Mouse (Mus musculus) limb, embryonic 15.5 days (tissue): ENCODE results near the gene Stra8. TPM values are rescaled to one million over a fixed set of nuclear protein-coding genes. Genes with fewer than 3 reads are reported as not detected.

Experiments used
- ATAC-seq: fragments of 200-750 bp; cut with Nextera tagmentation; 2 replicates; pipeline ENCODE4 v1.8.0; 2017; ENCODE audit warnings: low read depth, moderate TSS enrichment; ENCODE audit not compliant: insufficient number of reproducible peaks, low FRiP score, low TSS enrichment
- H3K27ac ChIP-seq: fragments of 300-500 bp; sonication (generic); 2 replicates; pipeline ENCODE4 v1.5.1; 2015; ENCODE audit warnings: moderate library complexity, mild to moderate bottlenecking, inconsistent platforms
- H3K27me3 ChIP-seq: fragments of 300-500 bp; sonication (generic); 2 replicates; pipeline ENCODE4 v1.6.1; 2015; ENCODE audit warnings: inconsistent platforms
- H3K36me3 ChIP-seq: fragments of 300-500 bp; sonication (generic); 2 replicates; pipeline ENCODE4 v1.6.1; 2015; ENCODE audit warnings: inconsistent platforms
- H3K4me1 ChIP-seq: fragments of 300-500 bp; sonication (generic); 2 replicates; pipeline ENCODE4 v1.6.1; 2015; ENCODE audit warnings: inconsistent platforms
- H3K4me2 ChIP-seq: fragments of 300-500 bp; sonication (generic); 2 replicates; pipeline ENCODE4 v1.6.1; 2015; ENCODE audit warnings: mild to moderate bottlenecking, inconsistent platforms
- H3K4me3 ChIP-seq: fragments of 300-500 bp; sonication (generic); 2 replicates; pipeline ENCODE4 v1.5.1; 2015; ENCODE audit warnings: mild to moderate bottlenecking, inconsistent platforms
- H3K9ac ChIP-seq: fragments of 300-500 bp; sonication (generic); 2 replicates; pipeline ENCODE4 v1.6.1; 2015; ENCODE audit warnings: inconsistent platforms
- H3K9me3 ChIP-seq: fragments of 300-500 bp; sonication (generic); 2 replicates; pipeline ENCODE4 v1.6.1; 2016; ENCODE audit warnings: inconsistent platforms
- WGBS: fragments of 180-500 bp; shearing (Covaris S2); methylation state at CpG from one replicate; pipeline ENCODE4 v1.1.7; 2015; 5-methylcytosine and 5-hydroxymethylcytosine counted together
- polyA plus RNA-seq: library from polyadenylated mRNA; unstranded; fragments of >200 nt; fragmentation: Nextera tagmentation; extraction: Ambion mirVana; gene quantifications from 2 replicates; pipeline ENCODE4 v1.2.1, GENCODE M21; 2015

The Stra8 gene
- polyA plus RNA-seq, 1 experiment from 2014 or later, result not detected

- peaks cover 35% of the 10 kb centered on the region for H3K36me3 ChIP-seq
- ATAC-seq, result no peak
- WGBS, result 61% methylated on average over 6 of the region's 6 CpGs
Measured at GRCm38 (mm10) chr6:34879911-34880475, 40.0 kb upstream of the Stra8 start.

GRCm38 (mm10) chr6:34884724-34885123, 35.2 kb upstream of the Stra8 start:
- Histone ChIP-seq H3K27ac (no peak overlapping the region), H3K4me2 (no peak overlapping the region), H3K36me3 (peaks cover 71% of the 10 kb centered on the region), H3K4me1 (no peaks in the 10 kb centered on the region), H3K9me3 (no peaks in the 10 kb centered on the region), H3K9ac (no peak overlapping the region), H3K4me3 (no peak overlapping the region), H3K27me3 (no peaks in the 10 kb centered on the region)
- no peak for ATAC-seq
- whole genome bisulfite sequencing, result 81% methylated on average over 7 of the region's 7 CpGs

More at GRCm38 (mm10) chr6:34879911-34880475, 40.0 kb upstream of the Stra8 start:
- peaks cover 24% of the 10 kb centered on the region for H3K4me1 ChIP-seq
- H3K27ac ChIP-seq, result no peak overlapping the region
- no peak overlapping the region for H3K4me3 ChIP-seq
- no peaks in the 10 kb centered on the region for H3K27me3 ChIP-seq
- H3K9me3 ChIP-seq, result no peaks in the 10 kb centered on the region
- H3K4me2 ChIP-seq, result no peak overlapping the region
- H3K9ac ChIP-seq, result no peak overlapping the region

- 0 out of 2 replicates have a peak, but pooled peaks have one; percentile 65 for ATAC-seq
- Histone ChIP-seq H3K27ac (no peak overlapping the region; the same call in 1 of the 2 replicates), H3K4me2 (no peak overlapping the region), H3K4me1 (no peaks in the 10 kb centered on the region), H3K36me3 (peaks cover 81% of the 10 kb centered on the region), H3K27me3 (no peaks in the 10 kb centered on the region), H3K9ac (no peak overlapping the region), H3K9me3 (no peaks in the 10 kb centered on the region), H3K4me3 (no peak overlapping the region)
- WGBS, result 81% methylated on average over 6 of the region's 6 CpGs
Measured at GRCm38 (mm10) chr6:34887131-34887850, 32.7 kb upstream of the Stra8 start.

GRCm38 (mm10) chr6:34889185-34889584, 30.8 kb upstream of the Stra8 start:
- Histone ChIP-seq H3K4me2 (no peak overlapping the region), H3K4me3 (no peak overlapping the region), H3K27ac (no peak overlapping the region), H3K4me1 (no peaks in the 10 kb centered on the region), H3K27me3 (no peaks in the 10 kb centered on the region), H3K9me3 (no peaks in the 10 kb centered on the region), H3K9ac (no peak overlapping the region), H3K36me3 (peaks cover 87% of the 10 kb centered on the region)
- 78% methylated on average over 4 of the region's 4 CpGs for WGBS
- ATAC-seq, result no peak

GRCm38 (mm10) chr6:34895569-34895968, 24.4 kb upstream of the Stra8 start:
- Histone ChIP-seq H3K27me3 (no peaks in the 10 kb centered on the region), H3K9ac (no peak overlapping the region), H3K27ac (no peak overlapping the region), H3K36me3 (peaks cover 85% of the 10 kb centered on the region), H3K9me3 (no peaks in the 10 kb centered on the region), H3K4me2 (no peak overlapping the region), H3K4me3 (no peak overlapping the region), H3K4me1 (no peaks in the 10 kb centered on the region)
- no peak for ATAC-seq
- WGBS, result 88% methylated on average over 7 of the region's 7 CpGs

- 60% methylated on average over 16 of the region's 16 CpGs for WGBS
Measured at GRCm38 (mm10) chr6:34896168-34896780, 23.7 kb upstream of the Stra8 start.

GRCm38 (mm10) chr6:34899127-34899526, 20.8 kb upstream of the Stra8 start:
- Histone ChIP-seq H3K27ac (no peak overlapping the region), H3K4me3 (no peak overlapping the region), H3K9ac (no peak overlapping the region), H3K9me3 (no peaks in the 10 kb centered on the region), H3K4me2 (no peak overlapping the region), H3K36me3 (peaks cover 80% of the 10 kb centered on the region), H3K27me3 (no peaks in the 10 kb centered on the region), H3K4me1 (no peaks in the 10 kb centered on the region)
- WGBS, result 92% methylated on average over 2 of the region's 2 CpGs
- ATAC-seq, result no peak

More at GRCm38 (mm10) chr6:34896168-34896780, 23.7 kb upstream of the Stra8 start:
- Histone ChIP-seq H3K9ac (no peak overlapping the region), H3K4me3 (no peak overlapping the region), H3K4me2 (no peak overlapping the region), H3K27ac (no peak overlapping the region), H3K4me1 (no peaks in the 10 kb centered on the region), H3K36me3 (peaks cover 85% of the 10 kb centered on the region), H3K9me3 (no peaks in the 10 kb centered on the region), H3K27me3 (no peaks in the 10 kb centered on the region)
- ATAC-seq, result no peak

- 73% methylated on average over 2 of the region's 2 CpGs for WGBS
- no peaks in the 10 kb centered on the region for H3K4me1 ChIP-seq
- H3K27ac ChIP-seq, result no peak overlapping the region
- no peak overlapping the region for H3K9ac ChIP-seq
- H3K27me3 ChIP-seq, result no peaks in the 10 kb centered on the region
- no peak overlapping the region for H3K4me2 ChIP-seq
- ATAC-seq, result no peak
- peaks cover 76% of the 10 kb centered on the region for H3K36me3 ChIP-seq
- no peaks in the 10 kb centered on the region for H3K9me3 ChIP-seq
- no peak overlapping the region for H3K4me3 ChIP-seq
Measured at GRCm38 (mm10) chr6:34900990-34901389, 19.0 kb upstream of the Stra8 start.

GRCm38 (mm10) chr6:34901911-34902444, 18.0 kb upstream of the Stra8 start:
- Histone ChIP-seq H3K27me3 (no peaks in the 10 kb centered on the region), H3K4me3 (no peak overlapping the region), H3K4me2 (no peak overlapping the region), H3K9ac (no peak overlapping the region), H3K36me3 (peaks cover 83% of the 10 kb centered on the region), H3K27ac (no peak overlapping the region), H3K9me3 (no peaks in the 10 kb centered on the region), H3K4me1 (no peaks in the 10 kb centered on the region)
- WGBS, result 72% methylated on average over 9 of the region's 9 CpGs
- no peak for ATAC-seq

GRCm38 (mm10) chr6:34902578-34902977, 17.4 kb upstream of the Stra8 start:
- Histone ChIP-seq H3K9ac (no peak overlapping the region), H3K27ac (no peak overlapping the region), H3K4me3 (no peak overlapping the region), H3K4me1 (no peaks in the 10 kb centered on the region), H3K36me3 (peaks cover 83% of the 10 kb centered on the region), H3K27me3 (no peaks in the 10 kb centered on the region), H3K4me2 (no peak overlapping the region), H3K9me3 (no peaks in the 10 kb centered on the region)
- 80% methylated on average over 7 of the region's 7 CpGs for WGBS
- no peak for ATAC-seq

- H3K27ac ChIP-seq, result no peak overlapping the region
- peaks cover 75% of the 10 kb centered on the region for H3K36me3 ChIP-seq
- no peak for ATAC-seq
- H3K9me3 ChIP-seq, result no peaks in the 10 kb centered on the region
- H3K9ac ChIP-seq, result no peak overlapping the region
- no peaks in the 10 kb centered on the region for H3K4me1 ChIP-seq
- H3K4me3 ChIP-seq, result no peak overlapping the region
- H3K4me2 ChIP-seq, result no peak overlapping the region
- no peaks in the 10 kb centered on the region for H3K27me3 ChIP-seq
- 75% methylated on average over 5 of the region's 5 CpGs for WGBS
Measured at GRCm38 (mm10) chr6:34903441-34903840, 16.5 kb upstream of the Stra8 start.

- no peak for ATAC-seq
- Histone ChIP-seq H3K4me1 (no peaks in the 10 kb centered on the region), H3K9me3 (no peaks in the 10 kb centered on the region), H3K36me3 (peaks cover 75% of the 10 kb centered on the region), H3K4me3 (no peak overlapping the region), H3K27me3 (no peaks in the 10 kb centered on the region), H3K9ac (no peak overlapping the region), H3K4me2 (no peak overlapping the region), H3K27ac (no peak overlapping the region)
- 75% methylated on average over 10 of the region's 10 CpGs for WGBS
Measured at GRCm38 (mm10) chr6:34903851-34904250, 16.1 kb upstream of the Stra8 start.
